Mouse (Mus musculus) CH12.LX (cell line): ENCODE results near the gene Prkag2. TPM values are rescaled to one million over a fixed set of nuclear protein-coding genes. Genes with fewer than 3 reads are reported as not detected.

Experiments used
- DNase-seq: peaks from one replicate; pipeline ENCODE4 v3.0.0-alpha.2; 2013; ENCODE audit errors: extremely low read depth
- H3K27ac ChIP-seq: 2 replicates; pipeline ENCODE4 v1.5.1; 2012; ENCODE audit warnings: low read depth, mild to moderate bottlenecking, control low read depth, moderate library complexity; ENCODE audit not compliant: insufficient read depth
- H3K27me3 ChIP-seq: replicated peaks from 2 replicates; pipeline ENCODE3; 2012; ENCODE audit warnings: inconsistent platforms
- H3K36me3 ChIP-seq, 2 experiments: replicated peaks in 1 of 2; 2 replicates each; pipeline versions ENCODE3 to v1.6.1; 2012; ENCODE audit warnings: inconsistent platforms in 1 of 2, low read length in 1 of 2, mild to moderate bottlenecking in 1 of 2, mixed read lengths in 1 of 2, moderate library complexity in 1 of 2; ENCODE audit not compliant: control insufficient read depth in 1 of 2, insufficient read depth in 1 of 2
- H3K4me1 ChIP-seq, 2 experiments: 2 replicates each; pipeline ENCODE4 v1.6.1; 2012; ENCODE audit warnings: inconsistent platforms in 1 of 2, moderate library complexity in 1 of 2; ENCODE audit not compliant: insufficient read depth in 2 of 2, control insufficient read depth in 1 of 2
- H3K4me2 ChIP-seq: 2 replicates; pipeline ENCODE4 v1.6.1; 2012; ENCODE audit warnings: low read depth, mild to moderate bottlenecking, control low read depth; ENCODE audit not compliant: poor library complexity, insufficient read depth, severe bottlenecking
- H3K4me3 ChIP-seq, 3 experiments: fragments of 150-350 bp in 1 of 3; sonication (generic) in 1 of 3; replicated peaks in 1 of 3; 2 replicates each; pipeline versions ENCODE3 to v1.5.1; 2011 to 2012; ENCODE audit warnings: low read depth in 2 of 3, low read length in 2 of 3, mild to moderate bottlenecking in 2 of 3, moderate library complexity in 2 of 3, control low read depth in 1 of 3, improper control_type of control experiment in 1 of 3, inconsistent platforms in 1 of 3, mixed read lengths in 1 of 3; ENCODE audit not compliant: poor library complexity in 1 of 3
- H3K79me2 ChIP-seq: replicated peaks from 2 replicates; pipeline ENCODE4 v1.6.1; 2012; ENCODE audit warnings: mild to moderate bottlenecking, moderate library complexity; ENCODE audit not compliant: control insufficient read depth, poor library complexity, insufficient read depth, severe bottlenecking; ENCODE audit errors: extremely low read depth
- H3K9ac ChIP-seq: 2 replicates; pipeline ENCODE4 v1.6.1; 2012; ENCODE audit warnings: low read depth, mild to moderate bottlenecking, control low read depth, moderate library complexity; ENCODE audit not compliant: insufficient read depth
- H3K9me3 ChIP-seq: replicated peaks from 2 replicates; pipeline ENCODE3; 2012; ENCODE audit warnings: low read length, inconsistent platforms, mixed read lengths
- BHLHE40 ChIP-seq: IDR thresholded peaks from 2 replicates; pipeline ENCODE4 v1.6.1; 2011; ENCODE audit warnings: mild to moderate bottlenecking, low read depth, low read length, improper control_type of control experiment
- CHD1 ChIP-seq: IDR thresholded peaks from 2 replicates; pipeline ENCODE4 v1.6.1; 2012; ENCODE audit warnings: low read depth, low read length, improper control_type of control experiment, inconsistent platforms
- CTCF ChIP-seq, 2 experiments: IDR thresholded peaks in 1 of 2; conservative IDR thresholded peaks in 1 of 2; 2 replicates each; pipeline ENCODE4 v1.5.1; 2011 to 2012; ENCODE audit warnings: low read depth in 2 of 2, low read length in 2 of 2, improper control_type of control experiment in 1 of 2, inconsistent platforms in 1 of 2, mild to moderate bottlenecking in 1 of 2, moderate library complexity in 1 of 2
- E2F4 ChIP-seq: IDR thresholded peaks from 2 replicates; pipeline ENCODE4 v1.6.1; 2011; ENCODE audit warnings: low read depth, low read length, improper control_type of control experiment; ENCODE audit not compliant: insufficient replicate concordance
- ELF1 ChIP-seq: IDR thresholded peaks from 2 replicates; pipeline ENCODE4 v1.6.1; 2014; ENCODE audit warnings: low read depth, mild to moderate bottlenecking, inconsistent platforms, low read length, improper control_type of control experiment
- ETS1 ChIP-seq: conservative IDR thresholded peaks from 2 replicates; pipeline ENCODE4 v1.6.1; 2012; ENCODE audit warnings: low read depth, mild to moderate bottlenecking, inconsistent platforms, low read length, improper control_type of control experiment, moderate library complexity
- IRF4 ChIP-seq: IDR thresholded peaks from 2 replicates; pipeline ENCODE4 v1.6.1; 2014; ENCODE audit warnings: low read depth, mild to moderate bottlenecking, inconsistent platforms, low read length, improper control_type of control experiment
- JUN ChIP-seq: IDR thresholded peaks from 2 replicates; pipeline ENCODE4 v1.6.1; 2011; ENCODE audit warnings: low read depth, mild to moderate bottlenecking, low read length, improper control_type of control experiment, moderate library complexity; ENCODE audit not compliant: insufficient read depth
- JUND ChIP-seq: conservative IDR thresholded peaks from 2 replicates; pipeline ENCODE4 v1.6.1; 2011; ENCODE audit warnings: low read depth, low read length, improper control_type of control experiment
- KAT2A ChIP-seq: IDR thresholded peaks from 2 replicates; pipeline ENCODE4 v1.6.1; 2012; ENCODE audit warnings: low read length, improper control_type of control experiment, inconsistent platforms; ENCODE audit not compliant: insufficient replicate concordance
- MAFK ChIP-seq: IDR thresholded peaks from 2 replicates; pipeline ENCODE4 v1.6.1; 2011; ENCODE audit warnings: low read length, improper control_type of control experiment; ENCODE audit not compliant: insufficient replicate concordance
- MAX ChIP-seq: IDR thresholded peaks from 2 replicates; pipeline ENCODE4 v1.6.1; 2011; ENCODE audit warnings: low read length, improper control_type of control experiment
- MAZ ChIP-seq: IDR thresholded peaks from 2 replicates; pipeline ENCODE4 v1.6.1; 2012; ENCODE audit warnings: low read depth, mild to moderate bottlenecking, inconsistent platforms, low read length, improper control_type of control experiment, moderate library complexity
- MXI1 ChIP-seq: IDR thresholded peaks from 2 replicates; pipeline ENCODE4 v1.6.1; 2011; ENCODE audit warnings: mild to moderate bottlenecking, low read depth, low read length, improper control_type of control experiment
- MYC ChIP-seq: IDR thresholded peaks from 2 replicates; pipeline ENCODE4 v1.6.1; 2011; ENCODE audit warnings: low read depth, mild to moderate bottlenecking, improper control_type of control experiment, low read length
- NELFE ChIP-seq: IDR thresholded peaks from 2 replicates; pipeline ENCODE4 v1.6.1; 2011; ENCODE audit warnings: low read depth, low read length, improper control_type of control experiment
- NRF1 ChIP-seq: IDR thresholded peaks from 2 replicates; pipeline ENCODE4 v1.6.1; 2014; ENCODE audit warnings: low read depth, mild to moderate bottlenecking, inconsistent platforms, low read length, improper control_type of control experiment, moderate library complexity
- POLR2AphosphoS2 ChIP-seq: IDR thresholded peaks from 2 replicates; pipeline ENCODE4 v1.6.1; 2011; ENCODE audit warnings: low read depth, low read length, improper control_type of control experiment
- RAD21 ChIP-seq: IDR thresholded peaks from 2 replicates; pipeline ENCODE4 v1.6.1; 2011; ENCODE audit warnings: low read depth, mild to moderate bottlenecking, low read length, improper control_type of control experiment, moderate library complexity
- SIN3A ChIP-seq: IDR thresholded peaks from 2 replicates; pipeline ENCODE4 v1.6.1; 2012; ENCODE audit warnings: low read length, improper control_type of control experiment, inconsistent platforms
- SMC3 ChIP-seq: IDR thresholded peaks from 2 replicates; pipeline ENCODE4 v1.6.1; 2011; ENCODE audit warnings: low read depth, low read length, improper control_type of control experiment
- USF2 ChIP-seq: conservative IDR thresholded peaks from 2 replicates; pipeline ENCODE4 v1.6.1; 2011; ENCODE audit warnings: low read depth, low read length, improper control_type of control experiment
- ZC3H11A ChIP-seq: IDR thresholded peaks from 2 replicates; pipeline ENCODE4 v1.6.1; 2012; ENCODE audit warnings: low read depth, mild to moderate bottlenecking, inconsistent platforms, low read length, improper control_type of control experiment
- ZNF384 ChIP-seq: IDR thresholded peaks from 2 replicates; pipeline ENCODE4 v1.6.1; 2012; ENCODE audit warnings: low read depth, low read length, improper control_type of control experiment, inconsistent platforms
- dilution Hi-C: fragments of 300-500 bp; cut with MboI; formaldehyde crosslinking; loops from 2 replicates; pipeline ENCODE4 v1.14.3; 2020; ENCODE audit warnings: low sequenced_read_pairs; ENCODE audit not compliant: extremely low pct_unique_long_range_greater_than_20kb, extremely low pct_ligation_motif_present
- in situ Hi-C: fragments of 300-500 bp; cut with MboI; formaldehyde crosslinking; loops from 3 replicates; pipeline ENCODE4 v1.14.3; 2019; ENCODE audit warnings: low sequenced_read_pairs, low pct_ligation_motif_present, low pct_unique_long_range_greater_than_20kb, mixed read lengths
- polyA plus RNA-seq: library from polyadenylated mRNA; unstranded; fragments of >175 nt; gene quantifications from 2 replicates; pipeline ENCODE4 v1.2.1, GENCODE M21; 2012; ENCODE audit warnings: low read depth; ENCODE audit not compliant: insufficient read length
- total RNA-seq, 2 experiments: library from RNA; depleted of rRNA; stranded (reverse); fragments of 300-350 nt in 1 of 2; fragments of >200 nt in 1 of 2; gene quantifications; 2 replicates each; pipeline ENCODE4 v1.2.3; 2012 to 2014

Gene Prkag2
- total and polyA plus RNA-seq, 3 experiments: 4.6 to 21.2 (median 8.8) TPM

- no peaks in the 10 kb centered on the region for H3K27me3 ChIP-seq
- in situ Hi-C loops: no loop called here
- dilution Hi-C loops: no loop called here
- no peak overlapping the region for H3K4me3 ChIP-seq
- no peaks in the 10 kb centered on the region for H3K79me2 ChIP-seq
- DNase-seq: no peak
- no peak for TF ChIP-seq NRF1
- TF ChIP-seq JUND: no peak
- TF ChIP-seq ZC3H11A: no peak
- TF ChIP-seq ETS1: no peak
- no peak for TF ChIP-seq MXI1
- no peak for TF ChIP-seq KAT2A
- TF ChIP-seq E2F4: no peak
- TF ChIP-seq POLR2AphosphoS2: no peak
- TF ChIP-seq MAX: no peak
- TF ChIP-seq ELF1: no peak
- TF ChIP-seq MAZ: no peak
- no peak for TF ChIP-seq USF2
- no peak for TF ChIP-seq RAD21
- TF ChIP-seq IRF4: no peak
- TF ChIP-seq SMC3: no peak
- H3K27ac ChIP-seq: no peak overlapping the region
- H3K4me1 ChIP-seq: peaks cover 0 to 16% of the 10 kb centered on the region in 2 experiments; a peak in 2 of 4 replicates
- H3K4me2 ChIP-seq: no peak overlapping the region
- H3K36me3 ChIP-seq: peaks cover 0 to 17% of the 10 kb centered on the region in 2 experiments
- no peaks in the 10 kb centered on the region for H3K9me3 ChIP-seq
- no peak overlapping the region for H3K9ac ChIP-seq
These were observed 204.8 kb downstream of the Prkag2 start for GRCm38 (mm10) chr5:24895606-24896005.

DNA sequence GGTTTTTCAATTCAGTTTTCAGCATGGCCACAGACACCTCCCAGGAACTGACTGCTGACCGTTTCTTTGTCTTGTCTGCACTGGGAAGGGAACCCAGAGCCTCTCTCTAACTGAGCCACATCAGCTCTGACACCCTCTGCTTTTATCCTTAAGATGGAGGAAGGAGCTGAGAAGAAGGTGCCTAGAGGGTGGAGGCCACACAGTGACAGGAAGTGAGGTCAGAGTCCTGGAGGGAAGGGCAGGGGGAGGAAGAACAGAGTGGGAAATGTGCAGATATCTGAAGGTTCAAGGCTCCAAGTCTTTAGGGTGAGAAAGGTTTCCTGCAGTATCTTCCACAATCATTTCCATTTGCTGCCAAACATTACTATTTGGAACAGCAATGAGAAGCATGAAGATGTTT, 205.6 kb downstream of the Prkag2 start:
- dilution Hi-C loops (no loop called here), in situ Hi-C loops (no loop called here)
- no peak overlapping the region for H3K4me3 ChIP-seq
- H3K79me2 ChIP-seq: no peaks in the 10 kb centered on the region
- no peak overlapping the region for H3K9ac ChIP-seq
- no peaks in the 10 kb centered on the region for H3K9me3 ChIP-seq
- H3K36me3 ChIP-seq: peaks cover 0 to 13% of the 10 kb centered on the region in 2 experiments
- H3K4me1 ChIP-seq: peaks cover 0 to 16% of the 10 kb centered on the region in 2 experiments; a peak in 2 of 4 replicates
- no peak overlapping the region for H3K4me2 ChIP-seq
- TF ChIP-seq E2F4: no peak
- no peak for TF ChIP-seq IRF4
- TF ChIP-seq ZNF384: no peak
- TF ChIP-seq MAFK: no peak
- TF ChIP-seq CTCF (conservative IDR thresholded peaks at IDR 0.05 in 1 of 2, IDR thresholded peaks at IDR 0.05 in 1 of 2; ENCODE audit: low read depth in 2 of 2, low read length in 2 of 2): no peak
- TF ChIP-seq SIN3A: no peak
- TF ChIP-seq RAD21: no peak
- no peak for TF ChIP-seq NELFE
- TF ChIP-seq MAX: no peak
- TF ChIP-seq JUN: no peak
- no peak for TF ChIP-seq USF2
- no peak for TF ChIP-seq MYC
- TF ChIP-seq MXI1: no peak
- no peak for TF ChIP-seq SMC3
- no peak for TF ChIP-seq CHD1
- TF ChIP-seq BHLHE40: no peak
- no peaks in the 10 kb centered on the region for H3K27me3 ChIP-seq
- no peak for DNase-seq
- no peak overlapping the region for H3K27ac ChIP-seq
